Comparison of ENCODE assay signal across 13 mouse cellular contexts in the genomic region with DNA sequence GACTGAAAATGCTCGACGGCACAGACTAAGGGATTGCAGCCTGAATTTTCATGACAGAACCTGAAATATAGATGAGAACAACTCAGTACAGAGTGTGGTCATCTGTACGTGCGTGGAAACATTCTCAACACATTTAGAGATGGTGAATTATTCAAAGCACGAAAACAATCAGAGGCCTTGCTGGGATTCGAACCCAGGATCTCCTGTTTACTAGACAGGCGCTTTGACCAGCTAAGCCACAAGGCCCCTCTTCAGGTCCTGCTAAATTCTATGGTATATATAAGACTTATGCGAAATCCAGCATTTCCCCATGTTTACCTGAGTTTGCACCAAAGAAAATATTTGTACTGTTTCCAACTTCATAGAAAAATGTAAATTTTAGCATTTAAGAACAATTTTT. TPM values are rescaled to one million over a fixed set of nuclear protein-coding genes. Genes with fewer than 3 reads are reported as not detected.
A peak's percentile ranks its signal among the peaks of the same experiment; 100 is the strongest.
DNase-seq lines count a peak whose midpoint lies in the region; ATAC-seq lines count a peak whose summit lies in the region.
"Had no signal": no experiment of that assay in that cellular context is flagged by ENCODE, and none has a peak within 500 bp of the region (broad histone marks: within the 10 kb centered on the region; RNA-seq: fewer than 3 reads in every experiment).

No protein-coding gene starts in this region.

- 32% methylated on average over 8 of the region's 8 CpGs for WGBS in heart, embryonic 13.5 days

- no peak overlapping the region for H3K27ac ChIP-seq in heart, embryonic 13.5 days (replicated peaks)
- H3K27ac ChIP-seq: heart, embryonic 15.5 days; kidney, postnatal 0 days; left cerebral cortex, adult 2 months had no signal

- ATAC-seq in heart, embryonic 13.5 days (ENCODE audit: extremely low read depth, insufficient number of reproducible peaks, low FRiP score, low TSS enrichment) = no peak

- no peak for DNase-seq in heart, adult 9 months (ENCODE audit: low spot score in 2 of 2)
- peak; percentile 57 to 62 for DNase-seq in right cerebral cortex, adult 2 months (ENCODE audit: low spot score in 2 of 2)
- DNase-seq in right cerebral cortex, postnatal 4 days = no peak
- peak; percentile 42 for DNase-seq in brain, adult 2 months (ENCODE audit: low read depth, low spot score)
- peak; percentile 66 for DNase-seq in retina, embryonic 14.5 days (ENCODE audit: low spot score)
- DNase-seq in adrenal gland, adult (ENCODE audit: inconsistent age in 2 of 2, low spot score in 1 of 2) = no peak
- DNase-seq in ovary, postnatal 10 days (ENCODE audit: low spot score) = no peak
- DNase-seq: lung, postnatal 4 days; thymus, postnatal 25 days had no signal

- H3K4me2 ChIP-seq in heart, embryonic 13.5 days = peak overlapping the region; percentile 70; the same call in 1 of the 2 replicates

- H3K4me3 ChIP-seq in heart, embryonic 13.5 days = no peak overlapping the region

- H3K9me3 ChIP-seq in heart, embryonic 13.5 days = no peaks in the 10 kb centered on the region
- H3K9me3 ChIP-seq: heart, embryonic 15.5 days had no signal

- H3K4me1 ChIP-seq in heart, embryonic 13.5 days = peaks cover 27% of the 10 kb centered on the region

- no peaks in the 10 kb centered on the region for H3K36me3 ChIP-seq in heart, embryonic 13.5 days
- H3K36me3 ChIP-seq: heart, embryonic 15.5 days had no signal

- no peaks in the 10 kb centered on the region for H3K27me3 ChIP-seq in heart, embryonic 13.5 days (replicated peaks)
- H3K27me3 ChIP-seq: heart, embryonic 15.5 days had no signal

- no peak overlapping the region for H3K9ac ChIP-seq in heart, embryonic 13.5 days
- H3K9ac ChIP-seq: heart, embryonic 15.5 days had no signal

RNA-seq across cellular contexts. Expression of a gene that starts 5.4 kb away (rescaled TPM):
- 4.1 and 11.0 TPM in 2 replicates for polyA plus RNA-seq in heart, embryonic 13.5 days (2015; fragmentation: Nextera tagmentation; extraction: Ambion mirVana)
- polyA plus RNA-seq: heart, embryonic 15.5 days had no signal

RNA-seq across cellular contexts. Expression of a gene that starts 5.7 kb away (rescaled TPM):
- polyA plus RNA-seq in heart, embryonic 13.5 days (2015; fragmentation: Nextera tagmentation; extraction: Ambion mirVana) = 3.1 and 3.4 TPM in 2 replicates

RNA-seq across cellular contexts. Expression of a gene that starts 11.2 kb away (rescaled TPM):
- 10.8 and 11.3 TPM in 2 replicates for polyA plus RNA-seq in heart, embryonic 13.5 days (2015; fragmentation: Nextera tagmentation; extraction: Ambion mirVana)

RNA-seq across cellular contexts. Expression of a gene that starts 12.8 kb away (rescaled TPM):
- 15.8 and 19.9 TPM in 2 replicates for polyA plus RNA-seq in heart, embryonic 13.5 days (2015; fragmentation: Nextera tagmentation; extraction: Ambion mirVana)

RNA-seq across cellular contexts. Expression of a gene that starts 13.1 kb away (rescaled TPM):
- polyA plus RNA-seq in heart, embryonic 13.5 days (2015; fragmentation: Nextera tagmentation; extraction: Ambion mirVana) = 3.9 and 5.9 TPM in 2 replicates

Comparison
In these comparisons a context has a peak if more than half of its experiments do, and no peak if none do; other contexts are left out.
1. DNase-seq: peak in right cerebral cortex, adult 2 months (2 of 2), brain, adult 2 months (single experiment) and retina, embryonic 14.5 days (single experiment); none in heart, adult 9 months (0 of 2), right cerebral cortex, postnatal 4 days (single experiment), adrenal gland, adult (0 of 2) and ovary, postnatal 10 days (single experiment).